Mouse (Mus musculus) heart, postnatal 0 days (tissue): Measurements from ENCODE around the gene Shc1.

Experiments used
- CTCF ChIP-seq: IDR thresholded peaks from 2 replicates; pipeline ENCODE4 v1.5.1; 2016; ENCODE audit warnings: antibody characterized with exemption, control low read depth, low read depth
- EP300 ChIP-seq: IDR thresholded peaks from 2 replicates; pipeline ENCODE4 v1.6.1; 2016; ENCODE audit warnings: antibody characterized with exemption, low read depth

GRCm38 (mm10) chr3:89380711-89381110 lies 37.5 kb upstream of the Shc1 start:
- TF ChIP-seq CTCF, result no peak
- no peak for TF ChIP-seq EP300
